ENCODE assay signal across 8 mouse cellular contexts in genomic region chr9:54068777-54069176, GRCm38 (mm10). TPM values are rescaled to one million over a fixed set of nuclear protein-coding genes. Genes with fewer than 3 reads are reported as not detected.
DNase-seq lines count a peak whose midpoint lies in the region; ATAC-seq and TF ChIP-seq lines count a peak whose summit lies in the region.

No protein-coding gene starts in this region.

- in situ Hi-C loops in CH12.LX (cut with MboI; ENCODE audit: low pct_ligation_motif_present, low pct_unique_long_range_greater_than_20kb, low sequenced_read_pairs), result no loop called here

- DNase-seq in CH12.LX (ENCODE audit: extremely low read depth), result peak; percentile 33
- DNase-seq in cerebellum, adult 11-12 months, result peak; percentile 26
- DNase-seq in heart, postnatal 25 days (ENCODE audit: low spot score), result peak; percentile 53
- DNase-seq in large intestine, adult 2 months (ENCODE audit: low read depth, low spot score), result peak; percentile 24
- DNase-seq in urinary bladder, postnatal 14 days (ENCODE audit: low spot score), result peak; percentile 85

- no peaks in the 10 kb centered on the region for H3K79me2 ChIP-seq in CH12.LX (replicated peaks; ENCODE audit: control insufficient read depth, extremely low read depth, insufficient read depth, poor library complexity, severe bottlenecking)

- TF ChIP-seq POLR2A in CH12.LX (IDR thresholded peaks at IDR 0.05; ENCODE audit: low read depth, low read length), result no peak

- WGBS in forebrain, embryonic 15.5 days, result under 1% methylated on average over 11 of the region's 11 CpGs
- WGBS in large intestine, adult 2 months, result under 1% methylated on average over 11 of the region's 11 CpGs
- 0% methylated on average over 11 of the region's 11 CpGs for WGBS in liver, embryonic 16.5 days (ENCODE audit: insufficient replicate concordance)
- 2% methylated on average over 11 of the region's 11 CpGs for WGBS in neural tube, embryonic 13.5 days

- H3K9ac ChIP-seq in CH12.LX (ENCODE audit: insufficient read depth, low read depth), result peak overlapping the region; percentile 74
- H3K9ac ChIP-seq in forebrain, embryonic 15.5 days (replicated peaks), result no peak overlapping the region; the same call in 1 of the 2 replicates
- no peak overlapping the region for H3K9ac ChIP-seq in liver, embryonic 16.5 days (ENCODE audit: low read depth, low read length)
- peak overlapping the region; percentile 73; the same call in 1 of the 2 replicates for H3K9ac ChIP-seq in neural tube, embryonic 13.5 days

- peaks cover 0 to 10% of the 10 kb centered on the region in 2 experiments; a peak in 2 of 4 replicates for H3K4me1 ChIP-seq in CH12.LX (ENCODE audit: control insufficient read depth in 1 of 2, insufficient read depth in 2 of 2)
- peaks cover 29% of the 10 kb centered on the region for H3K4me1 ChIP-seq in forebrain, embryonic 15.5 days
- H3K4me1 ChIP-seq in liver, embryonic 16.5 days (ENCODE audit: control insufficient read depth, low read depth, low read length), result no peaks in the 10 kb centered on the region
- H3K4me1 ChIP-seq in neural tube, embryonic 13.5 days (replicated peaks), result peaks cover 27% of the 10 kb centered on the region

- ATAC-seq in forebrain, embryonic 15.5 days (replicated peaks), result peak; percentile 82
- peak; percentile 79 for ATAC-seq in liver, embryonic 16.5 days (ENCODE audit: low read depth)
- ATAC-seq in neural tube, embryonic 13.5 days (ENCODE audit: low read depth), result peak; percentile 36; the same call in 1 of the 2 replicates

- peaks cover 6% of the 10 kb centered on the region for H3K27me3 ChIP-seq in CH12.LX (replicated peaks)
- peaks cover 6% of the 10 kb centered on the region; the same call in 1 of the 2 replicates for H3K27me3 ChIP-seq in forebrain, embryonic 15.5 days
- peaks cover 17% of the 10 kb centered on the region for H3K27me3 ChIP-seq in liver, embryonic 16.5 days (ENCODE audit: control insufficient read depth, insufficient read depth, low read depth, low read length)
- H3K27me3 ChIP-seq in neural tube, embryonic 13.5 days, result peaks cover 46% of the 10 kb centered on the region

- no peak for TF ChIP-seq RAD21 in CH12.LX (IDR thresholded peaks at IDR 0.05; ENCODE audit: low read depth, low read length)

- peak overlapping the region; percentile 92 for H3K4me2 ChIP-seq in CH12.LX (ENCODE audit: insufficient read depth, low read depth, poor library complexity, severe bottlenecking)
- H3K4me2 ChIP-seq in forebrain, embryonic 15.5 days (replicated peaks), result peak overlapping the region; percentile 99
- H3K4me2 ChIP-seq in liver, embryonic 16.5 days (ENCODE audit: low read depth, low read length), result peak overlapping the region; percentile 62
- peak overlapping the region; percentile 99 for H3K4me2 ChIP-seq in neural tube, embryonic 13.5 days

- no peak for TF ChIP-seq CTCF in CH12.LX (conservative IDR thresholded peaks at IDR 0.05 in 1 of 2, IDR thresholded peaks at IDR 0.05 in 1 of 2; ENCODE audit: low read depth in 2 of 2, low read length in 2 of 2)

- dilution Hi-C loops in CH12.LX (cut with MboI; ENCODE audit: extremely low pct_ligation_motif_present, extremely low pct_unique_long_range_greater_than_20kb, low sequenced_read_pairs), result no loop called here

- no peak overlapping the region for H3K27ac ChIP-seq in CH12.LX (ENCODE audit: insufficient read depth, low read depth)
- no peak overlapping the region for H3K27ac ChIP-seq in forebrain, embryonic 15.5 days (replicated peaks)
- no peak overlapping the region for H3K27ac ChIP-seq in liver, embryonic 16.5 days (ENCODE audit: low read length)
- no peak overlapping the region for H3K27ac ChIP-seq in neural tube, embryonic 13.5 days (replicated peaks)

- no peaks in the 10 kb centered on the region for H3K36me3 ChIP-seq in CH12.LX (replicated peaks in 1 of 2; ENCODE audit: control insufficient read depth in 1 of 2, insufficient read depth in 1 of 2, low read length in 1 of 2)
- no peaks in the 10 kb centered on the region for H3K36me3 ChIP-seq in forebrain, embryonic 15.5 days
- H3K36me3 ChIP-seq in liver, embryonic 16.5 days (ENCODE audit: control insufficient read depth, insufficient read depth), result no peaks in the 10 kb centered on the region
- no peaks in the 10 kb centered on the region for H3K36me3 ChIP-seq in neural tube, embryonic 13.5 days

- H3K9me3 ChIP-seq in CH12.LX (replicated peaks; ENCODE audit: low read length), result no peaks in the 10 kb centered on the region
- H3K9me3 ChIP-seq in forebrain, embryonic 15.5 days, result no peaks in the 10 kb centered on the region
- H3K9me3 ChIP-seq in liver, embryonic 16.5 days (replicated peaks; ENCODE audit: control insufficient read depth, low read length), result no peaks in the 10 kb centered on the region
- no peaks in the 10 kb centered on the region for H3K9me3 ChIP-seq in neural tube, embryonic 13.5 days

- no peak for TF ChIP-seq EP300 in CH12.LX (IDR thresholded peaks at IDR 0.05; ENCODE audit: low read length)

- peak overlapping the region in 2 of 3 experiments; percentile 27 to 39 for H3K4me3 ChIP-seq in CH12.LX (replicated peaks in 1 of 3; ENCODE audit: low read depth in 2 of 3, low read length in 2 of 3, poor library complexity in 1 of 3)
- H3K4me3 ChIP-seq in forebrain, embryonic 15.5 days, result peak overlapping the region; percentile 56
- H3K4me3 ChIP-seq in liver, embryonic 16.5 days (ENCODE audit: low read depth, low read length), result peak overlapping the region; percentile 56
- H3K4me3 ChIP-seq in neural tube, embryonic 13.5 days, result peak overlapping the region; percentile 51

- intact Hi-C loops in heart, postnatal 25 days (cut with DNase I), result no loop called here

TF ChIP-seq in CH12.LX, 34 proteins besides CTCF, POLR2A, EP300 and RAD21:
- no peak for TF ChIP-seq POLR2AphosphoS2 (IDR thresholded peaks at IDR 0.05; ENCODE audit: low read depth, low read length)
- no peak for TF ChIP-seq TCF12 (IDR thresholded peaks at IDR 0.05; ENCODE audit: low read depth, low read length)
- TF ChIP-seq KAT2A (IDR thresholded peaks at IDR 0.05; ENCODE audit: insufficient replicate concordance, low read length), result no peak
- TF ChIP-seq UBTF (IDR thresholded peaks at IDR 0.05; ENCODE audit: low read depth, low read length), result no peak
- TF ChIP-seq SMC3 (IDR thresholded peaks at IDR 0.05; ENCODE audit: low read depth, low read length), result no peak
- no peak for TF ChIP-seq SIN3A (IDR thresholded peaks at IDR 0.05; ENCODE audit: low read length)
- no peak for TF ChIP-seq NELFE (IDR thresholded peaks at IDR 0.05; ENCODE audit: low read depth, low read length)

RNA-seq across cellular contexts. Expression of gene Tnfaip8l3, which starts 0.6 kb away (rescaled TPM):
- total RNA-seq in CH12.LX (2012; rRNA removed) (not detected in 2 replicates), CH12.LX (2014; rRNA removed) (not detected in 2 replicates)
- not detected in 2 replicates for polyA plus RNA-seq in CH12.LX (2012; ENCODE audit: insufficient read length, low read depth)
- polyA plus RNA-seq in forebrain, embryonic 15.5 days (2015; fragmentation: Nextera tagmentation; extraction: Ambion mirVana), result 0.31 and 0.56 TPM in 2 replicates
- under 1 TPM; 0.18 to 0.28 TPM for total RNA-seq in heart, postnatal 25 days (2021)
- 3.0 and 5.1 TPM in 2 replicates for polyA plus RNA-seq in large intestine, adult 2 months (2012; rRNA removed)
- polyA plus RNA-seq in liver, embryonic 16.5 days (2015; fragmentation: Nextera tagmentation; extraction: Ambion mirVana), result 0.13 and 0.15 TPM in 2 replicates
- polyA plus RNA-seq in neural tube, embryonic 13.5 days (2015; fragmentation: Nextera tagmentation; extraction: Ambion mirVana), result 0.82 and 1.5 TPM in 2 replicates

Comparison
In these comparisons a context has a peak if more than half of its experiments do, and no peak if none do; other contexts are left out.
1. DNase-seq: peak in every context shown above with its lines; median percentile 85 in urinary bladder, postnatal 14 days; 53 in heart, postnatal 25 days; 33 in CH12.LX; 26 in cerebellum, adult 11-12 months; 24 in large intestine, adult 2 months.
2. H3K9ac ChIP-seq: peak in CH12.LX (single experiment) and neural tube, embryonic 13.5 days (single experiment); none in forebrain, embryonic 15.5 days (single experiment) and liver, embryonic 16.5 days (single experiment).
3. Peak in every context shown above with its lines, with median percentiles within 50 percentile points of each other: H3K4me2 ChIP-seq, H3K4me3 ChIP-seq and ATAC-seq.